25 mouse cellular contexts compared by ENCODE assay signal in genomic region chr9:9817477-9817876, GRCm38 (mm10).
A peak's percentile ranks its signal among the peaks of the same experiment; 100 is the strongest.
DNase-seq lines count a peak whose midpoint lies in the region; ATAC-seq and TF ChIP-seq lines count a peak whose summit lies in the region.
"Had no signal": no experiment of that assay in that cellular context is flagged by ENCODE, and none has a peak within 500 bp of the region (broad histone marks: within the 10 kb centered on the region; RNA-seq: fewer than 3 reads in every experiment).

No protein-coding gene starts in this region.

- 33% methylated on average over 2 of the region's 2 CpGs for WGBS in forebrain, embryonic 15.5 days
- 61% methylated on average over 2 of the region's 2 CpGs for WGBS in forebrain, embryonic 13.5 days
- WGBS in kidney, adult 2 months: 54% methylated on average over 2 of the region's 2 CpGs

- no peak overlapping the region for H3K27ac ChIP-seq in forebrain, embryonic 15.5 days (replicated peaks)
- H3K27ac ChIP-seq in forebrain, embryonic 13.5 days: no peak overlapping the region
- H3K27ac ChIP-seq in kidney, adult 2 months (ENCODE audit: insufficient read depth, low read depth, low read length): no peak overlapping the region
- H3K27ac ChIP-seq: hindbrain, embryonic 10.5 days; intestine, embryonic 15.5 days; liver, embryonic 12.5 days; macrophage; midbrain, embryonic 13.5 days; neural tube, embryonic 15.5 days; stomach, embryonic 15.5 days had no signal

- ATAC-seq in forebrain, embryonic 15.5 days (replicated peaks): 0 out of 2 replicates have a peak, but pooled peaks have one; percentile 61
- ATAC-seq in forebrain, embryonic 13.5 days: no peak
- ATAC-seq: CD4-positive, CD25-positive, alpha-beta regulatory T cell, adult 4 months; hindbrain, embryonic 16.5 days; intestine, embryonic 15.5 days; liver, embryonic 12.5 days; liver, postnatal 0 days; lung, postnatal 0 days; midbrain, embryonic 13.5 days had no signal

- no peak for TF ChIP-seq CTCF in kidney, adult 2 months (conservative IDR thresholded peaks at IDR 0.05; ENCODE audit: insufficient read depth, insufficient read length, low read depth, low read length)
- TF ChIP-seq CTCF in brain, embryonic 14.5 days (IDR thresholded peaks at IDR 0.05; ENCODE audit: borderline replicate concordance, extremely low read depth, insufficient read depth, insufficient read length): no peak

- no peak for TF ChIP-seq POLR2A in kidney, adult 2 months (IDR thresholded peaks at IDR 0.05; ENCODE audit: low read depth, low read length)
- TF ChIP-seq POLR2A in brain, embryonic 14.5 days (IDR thresholded peaks at IDR 0.05; ENCODE audit: borderline replicate concordance, extremely low read depth, insufficient read depth, insufficient read length, poor library complexity, severe bottlenecking): no peak

- H3K36me3 ChIP-seq in forebrain, embryonic 15.5 days: no peaks in the 10 kb centered on the region
- no peaks in the 10 kb centered on the region for H3K36me3 ChIP-seq in forebrain, embryonic 13.5 days (ENCODE audit: poor library complexity, severe bottlenecking)
- H3K36me3 ChIP-seq in kidney, adult 2 months (ENCODE audit: control insufficient read depth, insufficient read depth, low read length): no peaks in the 10 kb centered on the region
- H3K36me3 ChIP-seq: hindbrain, embryonic 10.5 days; intestine, embryonic 15.5 days; liver, embryonic 12.5 days; midbrain, embryonic 13.5 days; neural tube, embryonic 15.5 days; stomach, embryonic 15.5 days had no signal

- no peaks in the 10 kb centered on the region for H3K4me1 ChIP-seq in forebrain, embryonic 15.5 days
- H3K4me1 ChIP-seq in forebrain, embryonic 13.5 days: no peaks in the 10 kb centered on the region
- H3K4me1 ChIP-seq in kidney, adult 2 months (ENCODE audit: control insufficient read depth, insufficient read depth, low read length): no peaks in the 10 kb centered on the region
- H3K4me1 ChIP-seq: hindbrain, embryonic 10.5 days; intestine, embryonic 15.5 days; liver, embryonic 12.5 days; midbrain, embryonic 13.5 days; neural tube, embryonic 15.5 days; stomach, embryonic 15.5 days had no signal

- no peaks in the 10 kb centered on the region for H3K27me3 ChIP-seq in forebrain, embryonic 15.5 days
- no peaks in the 10 kb centered on the region for H3K27me3 ChIP-seq in forebrain, embryonic 13.5 days
- no peaks in the 10 kb centered on the region for H3K27me3 ChIP-seq in kidney, adult 2 months (replicated peaks; ENCODE audit: control insufficient read depth, insufficient read depth, low read length)
- H3K27me3 ChIP-seq: intestine, embryonic 15.5 days; liver, embryonic 12.5 days; midbrain, embryonic 13.5 days; neural tube, embryonic 15.5 days; stomach, embryonic 15.5 days had no signal

- no peak overlapping the region for H3K4me3 ChIP-seq in forebrain, embryonic 15.5 days
- no peak overlapping the region for H3K4me3 ChIP-seq in forebrain, embryonic 13.5 days
- no peak overlapping the region for H3K4me3 ChIP-seq in kidney, adult 2 months (ENCODE audit: insufficient read depth, low read depth, low read length)
- H3K4me3 ChIP-seq: hindbrain, embryonic 10.5 days; intestine, embryonic 15.5 days; liver, embryonic 12.5 days; midbrain, embryonic 13.5 days; neural tube, embryonic 15.5 days; stomach, embryonic 15.5 days had no signal

- H3K9ac ChIP-seq in forebrain, embryonic 15.5 days (replicated peaks): no peak overlapping the region
- no peak overlapping the region for H3K9ac ChIP-seq in forebrain, embryonic 13.5 days
- H3K9ac ChIP-seq: intestine, embryonic 15.5 days; liver, embryonic 12.5 days; liver, postnatal 0 days; midbrain, embryonic 13.5 days; neural tube, embryonic 15.5 days; stomach, embryonic 15.5 days had no signal

- no peak overlapping the region for H3K4me2 ChIP-seq in forebrain, embryonic 15.5 days (replicated peaks)
- no peak overlapping the region for H3K4me2 ChIP-seq in forebrain, embryonic 13.5 days
- H3K4me2 ChIP-seq: intestine, embryonic 15.5 days; liver, embryonic 12.5 days; midbrain, embryonic 13.5 days; neural tube, embryonic 15.5 days; stomach, embryonic 15.5 days had no signal

- no peaks in the 10 kb centered on the region for H3K9me3 ChIP-seq in forebrain, embryonic 15.5 days
- no peaks in the 10 kb centered on the region for H3K9me3 ChIP-seq in forebrain, embryonic 13.5 days (replicated peaks)
- H3K9me3 ChIP-seq: hindbrain, embryonic 10.5 days; intestine, embryonic 15.5 days; liver, embryonic 12.5 days; midbrain, embryonic 13.5 days; neural tube, embryonic 15.5 days; stomach, embryonic 15.5 days had no signal

- peak; percentile 0 for DNase-seq in kidney, adult 2 months
- no peak for DNase-seq in kidney, postnatal 14 days
- peak; percentile 12 for DNase-seq in layer of hippocampus, adult 9-10 months (ENCODE audit: low spot score)
- DNase-seq in layer of hippocampus, adult 9-11 months: no peak
- peak; percentile 83 for DNase-seq in brain, embryonic 14.5 days (ENCODE audit: low read depth)
- no peak for DNase-seq in adrenal gland, postnatal 25 days
- DNase-seq: adrenal gland, postnatal 36 days; cerebellum, adult 11-12 months; heart, postnatal 14 days; left cerebral cortex, postnatal 4 days; liver, postnatal 0 days; retina, postnatal 1 day; right cerebral cortex, postnatal 14 days had no signal

Comparison
In these comparisons a context has a peak if more than half of its experiments do, and no peak if none do; other contexts are left out.
1. DNase-seq: peak in kidney, adult 2 months (single experiment), layer of hippocampus, adult 9-10 months (single experiment) and brain, embryonic 14.5 days (single experiment); none in kidney, postnatal 14 days (single experiment), layer of hippocampus, adult 9-11 months (single experiment) and adrenal gland, postnatal 25 days (single experiment).